Mouse (Mus musculus): Measurements from ENCODE around the gene Uhrf2. TPM values are rescaled to one million over a fixed set of nuclear protein-coding genes. Genes with fewer than 3 reads are reported as not detected.

The Uhrf2 gene
- total and polyA plus RNA-seq, 3 experiments: 20.9 to 40.6 (median 31.1) TPM

DNA sequence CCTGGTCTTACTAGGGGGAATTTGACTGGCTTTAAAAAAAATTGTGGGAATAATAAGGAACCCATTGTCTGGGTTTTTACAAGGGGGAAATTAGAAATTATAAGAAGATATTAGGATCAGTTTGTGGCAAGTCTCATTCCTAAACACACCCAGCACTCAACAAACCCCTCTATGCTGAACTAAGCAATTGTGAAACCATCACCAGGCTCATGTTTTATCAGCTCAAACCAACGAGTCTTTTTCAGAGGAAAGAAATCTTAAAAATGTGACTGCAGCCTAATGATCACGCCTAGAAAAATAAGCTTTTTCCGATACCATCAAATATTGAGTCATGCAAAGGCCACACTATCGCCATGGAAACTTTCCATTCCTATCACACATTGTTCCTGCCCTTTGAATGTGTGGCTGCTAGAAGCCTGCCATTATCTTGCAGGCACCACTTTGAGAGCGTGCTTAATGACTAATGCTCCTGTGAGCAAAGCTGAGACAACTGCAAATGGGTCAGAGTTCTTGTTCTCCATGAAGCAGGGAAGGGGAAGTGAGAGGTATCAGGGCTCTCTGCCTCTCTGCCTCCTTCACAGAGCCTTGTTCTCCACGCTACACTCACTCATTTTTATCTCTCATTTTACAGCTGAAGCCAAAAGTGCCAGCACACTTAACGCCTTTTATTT lies 94.8 kb downstream of the Uhrf2 start:
- no peak for DNase-seq

DNA sequence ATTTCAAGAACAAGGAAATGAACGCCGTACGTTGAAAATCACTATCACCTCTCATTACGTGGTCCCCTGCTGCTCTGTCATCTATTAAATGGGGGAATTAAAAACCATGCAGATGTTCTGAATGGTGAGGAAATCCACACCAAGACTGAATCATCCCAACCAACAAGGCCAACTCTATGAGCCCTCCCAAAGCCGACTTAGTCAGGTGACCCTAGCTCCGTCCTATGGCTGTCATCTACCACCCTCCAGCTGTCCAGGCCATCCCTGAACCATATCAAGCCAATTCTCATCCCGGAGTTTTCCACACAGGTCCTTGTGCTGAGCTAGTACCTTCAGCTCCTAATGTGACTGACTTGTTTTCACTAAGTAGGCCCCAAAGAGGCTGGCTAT lies 95.4 kb downstream of the Uhrf2 start:
- DNase-seq: no peak

DNA sequence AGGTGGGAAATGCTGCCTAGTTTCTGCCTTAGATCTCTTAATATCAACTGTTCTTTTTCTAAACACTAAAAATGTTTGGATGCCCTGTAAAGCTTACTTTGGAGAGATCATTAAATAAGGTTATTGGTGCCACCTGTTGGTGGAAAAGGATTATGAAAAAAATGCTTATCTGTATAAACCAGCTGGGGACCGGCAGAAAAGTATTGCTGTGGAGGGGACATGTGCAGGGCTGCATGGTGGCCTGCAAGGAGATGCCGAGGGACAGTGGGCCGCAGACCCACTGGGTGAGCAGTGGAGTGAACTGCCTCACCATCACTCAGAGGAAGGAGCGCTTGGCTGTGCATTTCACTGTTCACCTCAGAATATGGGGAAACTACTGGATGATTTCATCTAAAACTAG lies 97.9 kb downstream of the Uhrf2 start:
- DNase-seq: no peak

DNA sequence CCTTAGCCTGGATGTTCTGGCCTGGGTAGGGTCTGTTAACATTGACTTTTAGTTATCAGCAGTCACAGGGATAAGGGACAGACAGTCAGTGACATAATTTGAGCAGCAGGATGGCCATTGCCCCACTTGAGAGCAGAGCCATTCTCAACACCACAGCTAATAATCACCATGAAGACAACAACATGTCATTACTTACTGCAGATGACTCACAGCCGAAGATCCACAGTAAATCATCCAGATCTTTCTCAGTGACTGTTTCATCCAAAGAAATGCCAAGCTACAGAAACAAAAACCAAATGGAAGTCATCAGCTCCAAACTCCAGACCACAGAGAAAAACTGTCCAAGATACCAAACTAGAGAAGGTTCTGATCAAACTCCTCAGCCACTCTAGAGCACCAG lies 106.0 kb downstream of the Uhrf2 start:
- DNase-seq: peak; percentile 21

Other genes with a start within 250 kb of the Uhrf2 start
- gene 9930021J03Rik, start 224.5 kb upstream of the Uhrf2 start, total RNA-seq (2021): 10 to 100 TPM; 13.5 to 20.1 TPM
- gene 9930021J03Rik, start 224.5 kb upstream of the Uhrf2 start, polyA plus RNA-seq (2012; rRNA removed): 1.2 and 1.3 TPM in 2 replicates
- 10 to 100 TPM; 13.6 to 16.6 TPM for gene Ranbp6, start 217.5 kb upstream of the Uhrf2 start, total RNA-seq (2021)
- 0.32 and 0.76 TPM in 2 replicates for gene Ranbp6, start 217.5 kb upstream of the Uhrf2 start, polyA plus RNA-seq (2012; rRNA removed)
- 10 to 100 TPM; 20.2 to 24.0 TPM for gene Il33, start 105.4 kb upstream of the Uhrf2 start, total RNA-seq (2021)
- gene Il33, start 105.4 kb upstream of the Uhrf2 start, polyA plus RNA-seq (2012; rRNA removed): 1.7 and 2.2 TPM in 2 replicates
- gene Trpd52l3, start 26.7 kb upstream of the Uhrf2 start, total RNA-seq (2021): not detected
- not detected in 2 replicates for gene Trpd52l3, start 26.7 kb upstream of the Uhrf2 start, polyA plus RNA-seq (2012; rRNA removed)
- gene Gldc, start 144.9 kb downstream of the Uhrf2 start, total RNA-seq (2021): under 1 TPM; 0.86 to 0.92 TPM
- gene Gldc, start 144.9 kb downstream of the Uhrf2 start, polyA plus RNA-seq (2012; rRNA removed): 0.52 and 0.54 TPM in 2 replicates
- gene Mbl2, start 202.4 kb downstream of the Uhrf2 start, total RNA-seq (2021): 1 to 10 TPM in 1 of 2 experiments, not detected in 1; 1.1 TPM
- not detected in 2 replicates for gene Mbl2, start 202.4 kb downstream of the Uhrf2 start, polyA plus RNA-seq (2012; rRNA removed)

All from adrenal gland, adult 2 months (tissue).